Mouse (Mus musculus) heart, embryonic 10.5 days (tissue): Measurements from ENCODE around the gene Nbeal2. TPM values are rescaled to one million over a fixed set of nuclear protein-coding genes. Genes with fewer than 3 reads are reported as not detected.

Experiments used
- DNase-seq: peaks from one replicate; pipeline ENCODE4 v3.0.0-alpha.2; 2017; ENCODE audit warnings: low spot score
- H3K27ac ChIP-seq: fragments of 300-500 bp; sonication (generic); 2 replicates; pipeline ENCODE4 v1.5.1; 2016; ENCODE audit warnings: mild to moderate bottlenecking
- H3K27me3 ChIP-seq: fragments of 300-500 bp; sonication (generic); 2 replicates; pipeline ENCODE4 v1.6.1; 2016; ENCODE audit warnings: mild to moderate bottlenecking; ENCODE audit not compliant: poor library complexity, insufficient read depth, severe bottlenecking
- H3K36me3 ChIP-seq: fragments of 300-500 bp; sonication (generic); 2 replicates; pipeline ENCODE4 v1.6.1; 2016; ENCODE audit warnings: mild to moderate bottlenecking, moderate library complexity
- H3K4me1 ChIP-seq: fragments of 300-500 bp; sonication (generic); 2 replicates; pipeline ENCODE4 v1.6.1; 2016; ENCODE audit warnings: mild to moderate bottlenecking
- H3K4me3 ChIP-seq: fragments of 300-500 bp; sonication (generic); 2 replicates; pipeline ENCODE4 v1.5.1; 2016; ENCODE audit warnings: mild to moderate bottlenecking, moderate library complexity
- H3K9me3 ChIP-seq: fragments of 300-500 bp; sonication (generic); 2 replicates; pipeline ENCODE4 v1.6.1; 2016; ENCODE audit warnings: mild to moderate bottlenecking, moderate library complexity
- WGBS: fragments of 180-500 bp; shearing (Covaris S2); methylation state at CpG from one replicate; pipeline ENCODE4 v1.1.7; 2016; 5-methylcytosine and 5-hydroxymethylcytosine counted together
- polyA plus RNA-seq: library from polyadenylated mRNA; unstranded; fragments of >200 nt; fragmentation: Nextera tagmentation; extraction: Ambion mirVana; gene quantifications from 2 replicates; pipeline ENCODE4 v1.2.1, GENCODE M21; 2016

Nbeal2 gene
- polyA plus RNA-seq, 1 experiment from 2014 or later, result 3.1 TPM

GRCm38 (mm10) chr9:110654726-110655650, 1.0 kb upstream of the Nbeal2 start:
- WGBS, result 80% methylated on average over 19 of the region's 19 CpGs
- DNase-seq, result no peak
- H3K36me3 ChIP-seq, result peaks cover 7% of the 10 kb centered on the region; the same call in 1 of the 2 replicates
- peaks cover 58% of the 10 kb centered on the region for H3K4me1 ChIP-seq
- peak overlapping the region; percentile 90 for H3K27ac ChIP-seq
- H3K9me3 ChIP-seq, result no peaks in the 10 kb centered on the region
- peak overlapping the region; percentile 84 for H3K4me3 ChIP-seq
- H3K27me3 ChIP-seq, result peaks cover 30% of the 10 kb centered on the region

GRCm38 (mm10) chr9:110652963-110653654, 852 bp downstream of the Nbeal2 start:
- no peak for DNase-seq
- Histone ChIP-seq H3K27ac (peak overlapping the region; percentile 90), H3K4me1 (peaks cover 63% of the 10 kb centered on the region), H3K27me3 (peaks cover 30% of the 10 kb centered on the region), H3K4me3 (peak overlapping the region; percentile 84), H3K36me3 (no peaks in the 10 kb centered on the region), H3K9me3 (no peaks in the 10 kb centered on the region)
- WGBS, result 20% methylated on average over 14 of the region's 14 CpGs

GRCm38 (mm10) chr9:110651931-110652722, 1.8 kb downstream of the Nbeal2 start:
- WGBS, result 27% methylated on average over 13 of the region's 13 CpGs
- no peak for DNase-seq

GRCm38 (mm10) chr9:110649775-110650174, 4.2 kb downstream of the Nbeal2 start:
- no peak overlapping the region for H3K4me3 ChIP-seq
- H3K9me3 ChIP-seq, result no peaks in the 10 kb centered on the region
- no peak overlapping the region for H3K27ac ChIP-seq
- H3K36me3 ChIP-seq, result no peaks in the 10 kb centered on the region
- no peak for DNase-seq
- peaks cover 30% of the 10 kb centered on the region for H3K27me3 ChIP-seq
- peaks cover 49% of the 10 kb centered on the region for H3K4me1 ChIP-seq

More at GRCm38 (mm10) chr9:110651931-110652722, 1.8 kb downstream of the Nbeal2 start:
- Histone ChIP-seq H3K36me3 (no peaks in the 10 kb centered on the region), H3K4me1 (peaks cover 58% of the 10 kb centered on the region), H3K4me3 (peak overlapping the region; percentile 84), H3K27me3 (peaks cover 30% of the 10 kb centered on the region), H3K9me3 (no peaks in the 10 kb centered on the region), H3K27ac (peak overlapping the region; percentile 90)

GRCm38 (mm10) chr9:110645219-110645618, 8.7 kb downstream of the Nbeal2 start:
- Histone ChIP-seq H3K4me1 (peaks cover 37% of the 10 kb centered on the region), H3K27ac (peak overlapping the region; percentile 60; the same call in 1 of the 2 replicates), H3K9me3 (no peaks in the 10 kb centered on the region), H3K4me3 (no peak overlapping the region), H3K36me3 (no peaks in the 10 kb centered on the region), H3K27me3 (0 out of 2 replicates have a peak, but pooled peaks cover 4% of the 10 kb centered on the region)
- DNase-seq, result no peak
- WGBS, result 62% methylated on average over 9 of the region's 9 CpGs

GRCm38 (mm10) chr9:110644295-110644694, 9.7 kb downstream of the Nbeal2 start:
- DNase-seq, result no peak
- peaks cover 35% of the 10 kb centered on the region for H3K4me1 ChIP-seq
- WGBS, result 76% methylated on average over 10 of the region's 10 CpGs
- no peak overlapping the region for H3K4me3 ChIP-seq
- H3K27ac ChIP-seq, result peak overlapping the region; percentile 63; the same call in 1 of the 2 replicates
- H3K36me3 ChIP-seq, result no peaks in the 10 kb centered on the region
- H3K9me3 ChIP-seq, result no peaks in the 10 kb centered on the region
- 0 out of 2 replicates have a peak, but pooled peaks cover 4% of the 10 kb centered on the region for H3K27me3 ChIP-seq

- 49% methylated on average over 9 of the region's 9 CpGs for WGBS
- Histone ChIP-seq H3K4me3 (no peak overlapping the region), H3K27me3 (0 out of 2 replicates have a peak, but pooled peaks cover 8% of the 10 kb centered on the region), H3K36me3 (no peaks in the 10 kb centered on the region), H3K4me1 (peaks cover 30% of the 10 kb centered on the region), H3K9me3 (no peaks in the 10 kb centered on the region), H3K27ac (peak overlapping the region; percentile 63; the same call in 1 of the 2 replicates)
- DNase-seq, result no peak
Measured at GRCm38 (mm10) chr9:110643787-110644186, 10.2 kb downstream of the Nbeal2 start.

GRCm38 (mm10) chr9:110642812-110643524, 11.0 kb downstream of the Nbeal2 start:
- DNase-seq, result no peak
- H3K4me1 ChIP-seq, result peaks cover 24% of the 10 kb centered on the region
- H3K27ac ChIP-seq, result peak overlapping the region; percentile 31; the same call in 1 of the 2 replicates
- H3K27me3 ChIP-seq, result peaks cover 12% of the 10 kb centered on the region
- no peaks in the 10 kb centered on the region for H3K9me3 ChIP-seq
- H3K36me3 ChIP-seq, result peaks cover 1% of the 10 kb centered on the region; the same call in 1 of the 2 replicates
- H3K4me3 ChIP-seq, result no peak overlapping the region; the same call in 1 of the 2 replicates
- 56% methylated on average over 5 of the region's 5 CpGs for WGBS

- 77% methylated on average over 5 of the region's 5 CpGs for WGBS
- no peak for DNase-seq
- no peaks in the 10 kb centered on the region for H3K9me3 ChIP-seq
- peaks cover 30% of the 10 kb centered on the region for H3K27me3 ChIP-seq
- peaks cover 24% of the 10 kb centered on the region for H3K4me1 ChIP-seq
- H3K36me3 ChIP-seq, result peaks cover 5% of the 10 kb centered on the region; the same call in 1 of the 2 replicates
- H3K4me3 ChIP-seq, result no peak overlapping the region
- H3K27ac ChIP-seq, result no peak overlapping the region
Measured at GRCm38 (mm10) chr9:110641006-110641405, 13.0 kb downstream of the Nbeal2 start.

- H3K4me1 ChIP-seq, result peaks cover 10% of the 10 kb centered on the region
- H3K27ac ChIP-seq, result no peak overlapping the region
- peaks cover 6% of the 10 kb centered on the region; the same call in 1 of the 2 replicates for H3K36me3 ChIP-seq
- no peak for DNase-seq
- peaks cover 48% of the 10 kb centered on the region for H3K27me3 ChIP-seq
- H3K9me3 ChIP-seq, result no peaks in the 10 kb centered on the region
- 84% methylated on average over 10 of the region's 10 CpGs for WGBS
- H3K4me3 ChIP-seq, result no peak overlapping the region
Measured at GRCm38 (mm10) chr9:110638611-110639021, 15.3 kb downstream of the Nbeal2 start.

GRCm38 (mm10) chr9:110635225-110635624, 18.7 kb downstream of the Nbeal2 start:
- WGBS, result 7% methylated on average over 19 of the region's 19 CpGs
- Histone ChIP-seq H3K27ac (no peak overlapping the region), H3K27me3 (peaks cover 82% of the 10 kb centered on the region), H3K4me3 (no peak overlapping the region), H3K4me1 (peaks cover 11% of the 10 kb centered on the region), H3K9me3 (no peaks in the 10 kb centered on the region), H3K36me3 (peaks cover 10% of the 10 kb centered on the region; the same call in 1 of the 2 replicates)
- peak; percentile 89 for DNase-seq
